Mouse (Mus musculus) right cerebral cortex, adult 2 months (tissue): Measurements from ENCODE around the gene Avpr2.

Experiments
- DNase-seq, 2 experiments: peaks; one replicate each; pipeline ENCODE4 v3.0.0; 2021 to 2022; ENCODE audit warnings: low spot score in 2 of 2

The Avpr2 gene

DNA sequence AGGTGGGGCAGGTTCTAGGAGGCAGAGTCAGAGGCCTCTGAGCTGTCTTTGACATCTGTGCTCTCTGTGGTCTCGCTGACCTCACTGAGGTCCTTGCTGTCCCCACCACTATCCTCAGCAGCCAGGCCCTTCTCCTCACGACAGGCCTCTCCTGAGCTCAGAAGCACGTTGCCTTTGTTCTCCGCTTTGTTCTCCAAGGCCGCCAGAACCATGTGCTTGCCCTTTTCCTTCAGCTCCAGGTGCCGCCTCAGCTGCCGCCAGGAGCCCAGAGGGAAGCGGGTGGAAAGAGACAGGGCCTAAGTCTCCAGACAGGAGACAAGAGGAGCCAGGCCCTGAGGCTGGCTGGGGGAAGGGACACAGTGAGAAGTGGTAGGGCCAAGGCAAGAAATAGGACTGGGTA, 25.0 kb downstream of the Avpr2 start:
- no peak for DNase-seq

DNA sequence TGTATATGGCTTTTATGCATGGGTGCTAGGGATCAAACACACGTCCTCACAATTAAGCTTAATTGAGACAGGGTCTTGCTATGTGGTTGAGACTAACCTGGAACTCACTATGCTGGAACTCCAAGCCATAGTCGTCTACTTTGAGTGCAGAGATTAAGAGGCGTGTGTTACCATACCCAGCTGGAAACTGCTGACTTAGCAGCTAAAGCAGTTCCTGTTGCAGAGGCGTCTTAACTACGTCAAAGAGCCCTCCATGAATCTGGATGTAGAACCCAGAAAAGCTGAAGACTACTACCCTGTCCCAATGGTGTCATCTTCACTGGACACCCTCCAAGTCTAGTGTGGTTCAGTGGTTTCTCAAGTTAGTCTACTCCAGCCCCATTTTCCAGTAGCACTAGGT, 26.7 kb downstream of the Avpr2 start:
- no peak for DNase-seq

DNA sequence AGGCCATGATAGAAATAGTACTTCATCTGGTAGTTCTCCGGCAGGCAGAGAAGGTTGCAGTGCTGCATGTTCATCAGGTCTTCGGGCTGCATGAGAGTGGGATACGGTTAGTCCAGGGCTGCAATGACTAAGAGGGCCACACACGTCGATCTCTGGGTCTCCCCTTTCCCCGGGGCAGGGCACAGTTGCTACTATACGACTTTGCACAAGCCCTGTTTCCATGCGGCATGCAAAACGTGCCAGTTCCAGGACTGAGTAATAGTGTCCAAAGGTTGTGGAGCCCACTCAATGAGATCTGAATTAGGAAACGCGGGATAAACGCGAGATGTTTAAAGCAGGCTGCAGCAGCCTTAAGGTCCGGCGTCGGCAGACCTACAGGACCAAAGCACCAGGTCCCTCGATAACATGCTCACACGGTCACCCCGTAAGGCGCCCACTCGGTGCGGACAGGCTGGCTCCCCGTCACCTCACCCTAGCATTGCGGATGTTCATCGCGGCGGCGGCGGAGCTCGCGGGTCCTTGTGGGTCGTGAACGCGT, 29.5 kb downstream of the Avpr2 start:
- peak in 1 of 2 experiments; percentile 10 for DNase-seq

DNA sequence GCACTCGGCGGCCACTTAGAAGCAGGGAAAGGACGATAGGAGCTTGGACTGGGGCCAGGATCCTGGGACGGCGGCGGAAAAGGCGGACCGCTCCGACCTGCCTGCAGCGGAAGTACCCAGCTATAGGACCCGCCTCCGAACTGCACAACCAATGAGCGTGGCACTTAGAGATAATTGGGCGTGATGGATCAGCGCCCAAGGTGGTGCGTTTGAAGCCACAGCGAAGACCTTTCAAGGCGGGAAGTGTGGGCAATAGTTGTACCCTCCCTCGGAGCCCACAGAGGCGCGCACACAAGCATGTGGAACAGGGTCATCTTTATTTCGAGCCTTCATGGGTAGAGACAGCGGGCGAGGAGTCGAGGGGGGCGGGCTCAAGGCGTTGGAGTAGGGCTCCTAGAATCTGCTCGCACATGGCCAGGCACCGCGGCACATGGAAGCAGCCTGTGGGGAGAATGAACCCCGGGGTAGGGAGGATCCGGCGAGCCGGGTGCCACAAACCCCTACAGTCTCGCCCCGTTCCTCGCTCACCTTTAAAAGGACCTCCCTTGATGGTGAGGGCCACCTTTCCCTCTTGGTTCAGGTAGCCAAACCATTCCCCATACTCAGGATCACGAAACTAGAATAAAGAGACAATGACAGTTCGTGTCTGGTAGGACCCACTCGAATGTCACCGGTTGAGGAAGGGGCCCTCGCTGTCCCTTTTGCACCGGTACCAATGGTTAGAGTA, 30.1 kb downstream of the Avpr2 start, which contains the start of the genes Arhgap4 and Naa10:
Gene Arhgap4 (minus strand): TSS at position 48 of the 727 bp plus-strand sequence.
Gene Naa10 (minus strand): TSS at position 122 of the 727 bp plus-strand sequence.
- DNase-seq: peak; percentile 86

DNA sequence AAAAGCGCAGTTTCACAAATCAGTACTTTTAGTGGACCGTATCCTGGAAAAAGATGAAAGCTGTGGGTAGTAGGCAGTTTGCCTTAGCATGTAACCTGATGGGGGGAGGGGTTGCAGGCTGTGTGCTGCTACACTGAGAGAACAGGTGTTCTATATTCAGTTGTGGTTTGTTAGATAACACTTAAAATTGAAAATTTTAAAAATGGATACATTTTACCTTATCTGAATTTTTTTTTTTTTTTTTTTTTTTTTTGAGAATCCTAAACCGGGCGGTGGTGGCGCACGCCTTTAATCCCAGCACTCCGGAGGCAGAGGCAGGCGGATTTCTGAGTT, 30.6 kb downstream of the Avpr2 start:
- DNase-seq: no peak

DNA sequence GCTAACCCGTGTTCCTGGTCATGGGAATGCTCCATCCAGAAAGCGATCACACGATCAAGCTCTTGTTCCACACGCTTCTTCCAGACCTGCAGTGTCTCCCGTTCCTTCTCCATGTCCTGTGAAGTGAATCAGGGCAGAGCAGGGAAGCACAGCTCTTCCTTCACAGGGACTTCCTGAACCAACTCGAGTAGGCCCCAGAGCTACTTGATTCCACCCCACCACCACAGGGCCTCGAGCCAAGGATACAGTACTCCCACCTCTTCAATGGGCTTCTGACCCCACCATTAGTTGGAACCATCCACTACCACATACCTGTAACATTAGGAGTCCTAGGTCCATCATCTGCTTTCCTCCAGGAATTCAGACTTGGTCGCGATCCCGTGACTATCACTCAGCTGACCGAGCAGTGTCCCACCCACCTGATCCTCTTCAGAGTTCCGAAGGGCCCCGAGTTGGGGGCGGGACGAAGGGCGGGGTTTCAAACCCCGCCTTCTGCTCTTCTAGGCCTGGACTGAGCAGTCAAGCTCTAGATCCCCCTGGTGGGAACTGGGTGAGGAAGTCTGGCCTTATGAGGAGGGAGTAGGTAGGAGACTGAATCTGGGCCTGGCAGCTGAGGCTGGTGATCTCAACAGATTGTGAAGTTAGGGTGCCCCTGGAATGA, 38.6 kb downstream of the Avpr2 start, which contains the start of gene Renbp:
Gene Renbp (minus strand): TSS at position 449 of the 661 bp plus-strand sequence.
- no peak for DNase-seq

DNA sequence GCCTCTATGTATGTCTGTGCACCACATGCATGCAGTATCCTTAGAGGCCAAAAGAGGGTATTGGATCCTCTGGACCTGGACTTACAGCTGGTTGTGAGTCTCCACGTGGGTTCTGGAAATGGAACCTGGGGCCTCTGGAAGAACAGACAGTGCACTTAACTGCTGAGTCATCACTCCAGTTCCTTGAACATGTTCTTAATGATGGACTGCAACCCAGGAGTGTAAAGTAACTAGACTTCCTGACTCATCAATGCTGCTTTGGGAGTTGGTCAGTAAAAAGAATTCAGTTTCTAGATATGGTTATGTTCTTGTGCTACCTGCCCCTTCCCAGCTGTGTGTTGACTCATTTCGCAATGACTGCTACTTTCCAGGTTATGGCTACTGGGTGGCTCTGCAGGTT, 40.0 kb downstream of the Avpr2 start:
- DNase-seq: no peak

DNA sequence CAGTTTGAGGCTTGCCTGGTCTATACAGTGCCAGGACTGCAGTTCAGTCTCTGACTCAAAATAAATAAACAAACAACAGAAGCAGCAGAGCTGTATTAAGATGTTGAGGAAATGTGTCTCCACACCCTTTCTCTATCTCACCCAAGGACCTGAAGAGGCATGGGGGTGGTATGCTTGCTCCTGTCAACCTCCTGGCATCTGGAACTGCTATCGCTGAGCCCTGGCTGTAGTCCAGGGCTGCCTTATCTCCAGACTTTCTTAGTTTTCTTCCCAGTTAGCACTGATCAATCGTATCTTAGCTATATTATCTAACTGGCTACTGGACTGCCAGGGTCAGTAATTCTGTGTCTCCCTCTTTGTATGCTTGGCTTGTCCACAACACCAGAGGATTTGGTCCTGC, 50.0 kb downstream of the Avpr2 start:
- no peak for DNase-seq

DNA sequence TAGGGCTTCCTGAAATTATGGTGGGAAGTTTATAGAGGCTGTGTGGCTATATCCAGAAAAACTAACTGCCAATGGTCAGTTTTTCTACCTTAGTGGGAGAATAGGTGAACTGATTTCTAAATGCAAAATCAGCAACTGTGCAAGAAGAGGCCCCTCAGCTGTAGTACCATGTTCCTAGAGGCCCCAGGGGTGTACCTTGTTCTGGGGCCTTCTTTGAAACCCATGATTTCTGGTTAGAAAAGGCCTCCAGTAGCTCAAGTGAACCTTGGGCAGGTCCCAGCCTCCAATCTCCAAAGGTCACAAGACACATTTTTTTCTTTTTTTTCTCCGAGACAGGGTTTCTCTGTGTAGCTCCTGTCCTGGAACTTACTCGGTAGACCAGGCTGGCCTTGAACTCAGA, 50.4 kb downstream of the Avpr2 start:
- DNase-seq: no peak
